8 mouse cellular contexts compared by ENCODE assay signal in genomic region chr2:79865275-79865999, GRCm38 (mm10).
DNase-seq lines count a peak whose midpoint lies in the region; ATAC-seq and TF ChIP-seq lines count a peak whose summit lies in the region.

No protein-coding gene starts in this region.

- no peak overlapping the region for H3K4me2 ChIP-seq in embryonic facial prominence, embryonic 14.5 days (ENCODE audit: low read depth, low read length)
- no peak overlapping the region for H3K4me2 ChIP-seq in hindbrain, embryonic 16.5 days (ENCODE audit: low read length)
- H3K4me2 ChIP-seq in midbrain, embryonic 13.5 days (replicated peaks) = no peak overlapping the region

- no peaks in the 10 kb centered on the region for H3K27me3 ChIP-seq in embryonic facial prominence, embryonic 14.5 days (replicated peaks; ENCODE audit: control insufficient read depth, insufficient read depth, low read length)
- H3K27me3 ChIP-seq in hindbrain, embryonic 16.5 days (replicated peaks; ENCODE audit: control insufficient read depth, insufficient read depth, low read length) = no peaks in the 10 kb centered on the region
- H3K27me3 ChIP-seq in midbrain, embryonic 13.5 days = no peaks in the 10 kb centered on the region

- no peak overlapping the region for H3K9ac ChIP-seq in embryonic facial prominence, embryonic 14.5 days (ENCODE audit: low read depth, low read length)
- no peak overlapping the region for H3K9ac ChIP-seq in hindbrain, embryonic 16.5 days (ENCODE audit: low read depth, low read length)
- no peak overlapping the region for H3K9ac ChIP-seq in midbrain, embryonic 13.5 days (replicated peaks)

- no peak overlapping the region for H3K4me3 ChIP-seq in gastrocnemius, adult 2 months
- no peak overlapping the region for H3K4me3 ChIP-seq in embryonic facial prominence, embryonic 14.5 days (ENCODE audit: low read depth, low read length)
- no peak overlapping the region for H3K4me3 ChIP-seq in hindbrain, embryonic 16.5 days (ENCODE audit: low read length)
- no peak overlapping the region for H3K4me3 ChIP-seq in midbrain, embryonic 13.5 days (replicated peaks)

- H3K36me3 ChIP-seq in embryonic facial prominence, embryonic 14.5 days (ENCODE audit: control insufficient read depth, insufficient read depth, low read length) = no peaks in the 10 kb centered on the region
- no peaks in the 10 kb centered on the region for H3K36me3 ChIP-seq in hindbrain, embryonic 16.5 days (ENCODE audit: control insufficient read depth, insufficient read depth, low read length)
- no peaks in the 10 kb centered on the region for H3K36me3 ChIP-seq in midbrain, embryonic 13.5 days

- H3K4me1 ChIP-seq in embryonic facial prominence, embryonic 14.5 days (ENCODE audit: control insufficient read depth, insufficient read depth, low read length) = no peaks in the 10 kb centered on the region
- no peaks in the 10 kb centered on the region for H3K4me1 ChIP-seq in hindbrain, embryonic 16.5 days (ENCODE audit: control insufficient read depth, insufficient read depth, low read depth, low read length)
- H3K4me1 ChIP-seq in midbrain, embryonic 13.5 days (replicated peaks) = no peaks in the 10 kb centered on the region

- H3K27ac ChIP-seq in gastrocnemius, adult 2 months = no peak overlapping the region
- no peak overlapping the region for H3K27ac ChIP-seq in embryonic facial prominence, embryonic 14.5 days (replicated peaks; ENCODE audit: low read depth, low read length)
- H3K27ac ChIP-seq in hindbrain, embryonic 16.5 days (ENCODE audit: low read depth, low read length) = no peak overlapping the region
- H3K27ac ChIP-seq in midbrain, embryonic 13.5 days = no peak overlapping the region

- no peaks in the 10 kb centered on the region for H3K9me3 ChIP-seq in embryonic facial prominence, embryonic 14.5 days (ENCODE audit: control insufficient read depth, low read length)
- no peaks in the 10 kb centered on the region for H3K9me3 ChIP-seq in hindbrain, embryonic 16.5 days (ENCODE audit: control insufficient read depth, low read length)
- H3K9me3 ChIP-seq in midbrain, embryonic 13.5 days = no peaks in the 10 kb centered on the region

- peak; percentile 53 for ATAC-seq in embryonic facial prominence, embryonic 14.5 days (ENCODE audit: low read depth)
- ATAC-seq in hindbrain, embryonic 16.5 days = peak; percentile 92
- peak; percentile 94 for ATAC-seq in midbrain, embryonic 13.5 days

- DNase-seq in gastrocnemius, adult 2 months = no peak
- no peak for DNase-seq in gastrocnemius, adult 8-10 months (ENCODE audit: low spot score in 2 of 2)
- peak; percentile 31 for DNase-seq in WW6 (ENCODE audit: low read depth, low spot score)
- peak; percentile 64 for DNase-seq in embryonic facial prominence, embryonic 14.5 days (ENCODE audit: low spot score)
- DNase-seq in left cerebral cortex, adult 18-20 months (ENCODE audit: low spot score in 2 of 2) = peak; percentile 12 to 14
- no peak for DNase-seq in T-cell, adult 2 months (ENCODE audit: low spot score)

- peak; percentile 86 for TF ChIP-seq CTCF in gastrocnemius, adult 2 months (IDR thresholded peaks at IDR 0.05)

- intact Hi-C loops in gastrocnemius, adult 2 months (cut with DNase I) = loop anchor here (1.0 kb wide), 1 partner anchor 402 kb away; no protein-coding TSS in a partner anchor

- WGBS in embryonic facial prominence, embryonic 14.5 days = 44% methylated on average over 9 of the region's 9 CpGs
- WGBS in hindbrain, embryonic 16.5 days = 44% methylated on average over 9 of the region's 9 CpGs
- 46% methylated on average over 9 of the region's 9 CpGs for WGBS in midbrain, embryonic 13.5 days

Comparison
In these comparisons a context has a peak if more than half of its experiments do, and no peak if none do; other contexts are left out.
1. DNase-seq: peak in WW6 (single experiment), embryonic facial prominence, embryonic 14.5 days (single experiment) and left cerebral cortex, adult 18-20 months (2 of 2); none in gastrocnemius, adult 2 months (single experiment), gastrocnemius, adult 8-10 months (0 of 2) and T-cell, adult 2 months (single experiment).
2. Peak in every context shown above with its lines, with median percentiles within 50 percentile points of each other: ATAC-seq.